14 mouse cellular contexts compared by ENCODE assay signal in genomic region chr3:105910519-105911190, GRCm38 (mm10). TPM values are rescaled to one million over a fixed set of nuclear protein-coding genes. Genes with fewer than 3 reads are reported as not detected.
DNase-seq lines count a peak whose midpoint lies in the region; ATAC-seq and TF ChIP-seq lines count a peak whose summit lies in the region.
"Had no signal": no experiment of that assay in that cellular context is flagged by ENCODE, and none has a peak within 500 bp of the region (broad histone marks: within the 10 kb centered on the region; RNA-seq: fewer than 3 reads in every experiment).

No protein-coding gene starts in this region.

- no peak for TF ChIP-seq POLR2A in bone marrow macrophage, adult 2 months (IDR thresholded peaks at IDR 0.05; ENCODE audit: borderline replicate concordance, low read depth, low read length)

- no peaks in the 10 kb centered on the region for H3K27me3 ChIP-seq in liver, postnatal 0 days (ENCODE audit: insufficient read depth, low read length)
- H3K27me3 ChIP-seq in liver, embryonic 11.5 days (replicated peaks; ENCODE audit: control insufficient read depth, insufficient read depth, low read length) = no peaks in the 10 kb centered on the region
- no peaks in the 10 kb centered on the region for H3K27me3 ChIP-seq in midbrain, postnatal 0 days (ENCODE audit: insufficient read depth, low read length)
- H3K27me3 ChIP-seq in intestine, embryonic 16.5 days (replicated peaks; ENCODE audit: control insufficient read depth, insufficient read depth, low read length) = no peaks in the 10 kb centered on the region

- no peak overlapping the region for H3K4me3 ChIP-seq in liver, postnatal 0 days (ENCODE audit: low read depth, low read length)
- H3K4me3 ChIP-seq in liver, embryonic 11.5 days (ENCODE audit: low read depth, low read length) = no peak overlapping the region
- peak overlapping the region; percentile 16; the same call in 1 of the 2 replicates for H3K4me3 ChIP-seq in bone marrow macrophage, adult 2 months (ENCODE audit: insufficient read depth, low read length)
- H3K4me3 ChIP-seq in midbrain, postnatal 0 days (ENCODE audit: low read depth, low read length) = no peak overlapping the region
- no peak overlapping the region for H3K4me3 ChIP-seq in intestine, embryonic 16.5 days (ENCODE audit: low read length)
- H3K4me3 ChIP-seq: hindbrain, embryonic 10.5 days had no signal

- no peak for TF ChIP-seq CTCF in liver, postnatal 0 days (IDR thresholded peaks at IDR 0.05; ENCODE audit: low read depth)
- TF ChIP-seq CTCF in bone marrow macrophage, adult 2 months (IDR thresholded peaks at IDR 0.05; ENCODE audit: low read depth, low read length) = no peak
- TF ChIP-seq CTCF in midbrain, postnatal 0 days (IDR thresholded peaks at IDR 0.05) = no peak

- H3K4me1 ChIP-seq in liver, postnatal 0 days (ENCODE audit: insufficient read depth) = peaks cover 26% of the 10 kb centered on the region
- peaks cover 23% of the 10 kb centered on the region for H3K4me1 ChIP-seq in liver, embryonic 11.5 days (replicated peaks; ENCODE audit: control insufficient read depth, insufficient read depth, low read length)
- H3K4me1 ChIP-seq in bone marrow macrophage, adult 2 months (ENCODE audit: control insufficient read depth, insufficient read depth, low read length) = peaks cover 37% of the 10 kb centered on the region
- no peaks in the 10 kb centered on the region for H3K4me1 ChIP-seq in midbrain, postnatal 0 days (ENCODE audit: insufficient read depth, low read length)
- no peaks in the 10 kb centered on the region for H3K4me1 ChIP-seq in intestine, embryonic 16.5 days (ENCODE audit: control insufficient read depth, insufficient read depth, low read length)

- H3K36me3 ChIP-seq in liver, postnatal 0 days (replicated peaks; ENCODE audit: insufficient read depth, low read length) = no peaks in the 10 kb centered on the region
- H3K36me3 ChIP-seq in liver, embryonic 11.5 days (ENCODE audit: control insufficient read depth, insufficient read depth, low read length) = no peaks in the 10 kb centered on the region
- no peaks in the 10 kb centered on the region for H3K36me3 ChIP-seq in midbrain, postnatal 0 days (ENCODE audit: insufficient read depth, low read length)
- no peaks in the 10 kb centered on the region for H3K36me3 ChIP-seq in intestine, embryonic 16.5 days (ENCODE audit: control insufficient read depth, insufficient read depth, low read length)
- H3K36me3 ChIP-seq: hindbrain, embryonic 10.5 days had no signal

- H3K9ac ChIP-seq in liver, postnatal 0 days (replicated peaks) = no peak overlapping the region
- H3K9ac ChIP-seq in liver, embryonic 11.5 days (ENCODE audit: low read depth, low read length) = no peak overlapping the region
- no peak overlapping the region for H3K9ac ChIP-seq in midbrain, postnatal 0 days (replicated peaks; ENCODE audit: low read length, poor library complexity, severe bottlenecking)
- H3K9ac ChIP-seq in intestine, embryonic 16.5 days (ENCODE audit: low read depth, low read length) = no peak overlapping the region
- H3K9ac ChIP-seq: liver, embryonic 14.5 days had no signal

- DNase-seq in liver, postnatal 0 days = peak; percentile 55
- DNase-seq in liver, embryonic 11.5 days (ENCODE audit: low spot score) = no peak
- DNase-seq in thymus, postnatal 36 days = peak; percentile 20 to 45
- no peak for DNase-seq in midbrain, postnatal 0 days (ENCODE audit: low spot score)
- DNase-seq in urinary bladder, adult 2 months (ENCODE audit: low spot score) = no peak
- DNase-seq: cerebellum, postnatal 36 days had no signal

- TF ChIP-seq EP300 in liver, postnatal 0 days (IDR thresholded peaks at IDR 0.05; ENCODE audit: low read depth) = no peak

- no peaks in the 10 kb centered on the region for H3K9me3 ChIP-seq in liver, postnatal 0 days (ENCODE audit: low read length)
- no peaks in the 10 kb centered on the region for H3K9me3 ChIP-seq in liver, embryonic 11.5 days (ENCODE audit: control insufficient read depth, low read length)
- no peaks in the 10 kb centered on the region for H3K9me3 ChIP-seq in midbrain, postnatal 0 days (ENCODE audit: low read length)
- no peaks in the 10 kb centered on the region for H3K9me3 ChIP-seq in intestine, embryonic 16.5 days (ENCODE audit: control insufficient read depth, low read length)
- H3K9me3 ChIP-seq: hindbrain, embryonic 10.5 days had no signal

- peak overlapping the region; percentile 23 for H3K27ac ChIP-seq in liver, postnatal 0 days (ENCODE audit: low read depth)
- no peak overlapping the region for H3K27ac ChIP-seq in liver, embryonic 11.5 days (ENCODE audit: low read depth, low read length)
- peak overlapping the region; percentile 48 for H3K27ac ChIP-seq in bone marrow macrophage, adult 2 months (ENCODE audit: insufficient read depth, low read depth, low read length)
- no peak overlapping the region for H3K27ac ChIP-seq in midbrain, postnatal 0 days (ENCODE audit: low read depth, low read length)
- no peak overlapping the region for H3K27ac ChIP-seq in intestine, embryonic 16.5 days (ENCODE audit: low read length)
- H3K27ac ChIP-seq: hindbrain, embryonic 10.5 days; liver, embryonic 14.5 days had no signal

- 44% methylated on average over 11 of the region's 11 CpGs for WGBS in liver, postnatal 0 days (ENCODE audit: insufficient replicate concordance)
- WGBS in liver, embryonic 11.5 days = 58% methylated on average over 11 of the region's 11 CpGs
- WGBS in midbrain, postnatal 0 days = 81% methylated on average over 11 of the region's 11 CpGs
- WGBS in intestine, embryonic 16.5 days = 79% methylated on average over 11 of the region's 11 CpGs

- peak overlapping the region; percentile 8 for H3K4me2 ChIP-seq in liver, postnatal 0 days (ENCODE audit: low read depth, low read length)
- no peak overlapping the region for H3K4me2 ChIP-seq in liver, embryonic 11.5 days
- no peak overlapping the region for H3K4me2 ChIP-seq in midbrain, postnatal 0 days (ENCODE audit: low read depth, low read length, poor library complexity, severe bottlenecking)
- H3K4me2 ChIP-seq in intestine, embryonic 16.5 days (ENCODE audit: low read depth, low read length) = no peak overlapping the region

- peak; percentile 79 for ATAC-seq in liver, postnatal 0 days
- no peak for ATAC-seq in liver, embryonic 11.5 days (replicated peaks; ENCODE audit: low FRiP score)
- peak; percentile 85 for ATAC-seq in megakaryocyte, adult 5-6 weeks (ENCODE audit: poor library complexity, severe bottlenecking)
- ATAC-seq in midbrain, postnatal 0 days (ENCODE audit: low FRiP score) = no peak
- no peak for ATAC-seq in intestine, embryonic 16.5 days

RNA-seq across cellular contexts. Expression of gene I830077J02Rik, which starts 21.8 kb away (rescaled TPM):
- 3.9 and 5.4 TPM in 2 replicates for polyA plus RNA-seq in liver, postnatal 0 days (2015; fragmentation: Nextera tagmentation; extraction: Ambion mirVana)
- 5.6 and 5.9 TPM in 2 replicates for polyA plus RNA-seq in liver, embryonic 11.5 days (2014; fragmentation: Nextera tagmentation; extraction: Ambion mirVana)
- 16.9 and 17.2 TPM in 2 replicates for polyA plus RNA-seq in bone marrow macrophage, adult 2 months (2012; ENCODE audit: insufficient read depth, insufficient read length, missing spikeins)
- 126 and 132 TPM in 2 replicates for total RNA-seq in megakaryocyte, adult 5-6 weeks (2015)
- total RNA-seq in megakaryocyte, adult 5-6 weeks (2017) = 71.5 and 74.6 TPM in 2 replicates
- 0.33 and 1.0 TPM in 2 replicates for total RNA-seq in midbrain, postnatal 0 days (2014; rRNA removed)
- polyA plus RNA-seq in midbrain, postnatal 0 days (2015; fragmentation: Nextera tagmentation; extraction: Ambion mirVana) = 0.25 and 0.40 TPM in 2 replicates
- 0.58 and 0.78 TPM in 2 replicates for polyA plus RNA-seq in urinary bladder, adult 2 months (2012; rRNA removed)
- polyA plus RNA-seq in intestine, embryonic 16.5 days (2015; fragmentation: Nextera tagmentation; extraction: Ambion mirVana) = 1.1 and 1.7 TPM in 2 replicates

RNA-seq across cellular contexts. Expression of gene Tmigd3, which starts 40.0 kb away (rescaled TPM):
- polyA plus RNA-seq in liver, postnatal 0 days (2015; fragmentation: Nextera tagmentation; extraction: Ambion mirVana) = 0.13 TPM in 1 of 2 replicates, not detected in the other
- polyA plus RNA-seq in liver, embryonic 11.5 days (2014; fragmentation: Nextera tagmentation; extraction: Ambion mirVana) = 0.26 and 0.27 TPM in 2 replicates
- 1.1 TPM in 1 of 2 replicates, not detected in the other for polyA plus RNA-seq in bone marrow macrophage, adult 2 months (2012; ENCODE audit: insufficient read depth, insufficient read length, missing spikeins)
- total RNA-seq in megakaryocyte, adult 5-6 weeks (2015) = 0.40 and 1.2 TPM in 2 replicates
- 2.1 and 5.8 TPM in 2 replicates for total RNA-seq in megakaryocyte, adult 5-6 weeks (2017)
- total RNA-seq in midbrain, postnatal 0 days (2014; rRNA removed) = not detected in 2 replicates
- not detected in 2 replicates for polyA plus RNA-seq in midbrain, postnatal 0 days (2015; fragmentation: Nextera tagmentation; extraction: Ambion mirVana)
- polyA plus RNA-seq in urinary bladder, adult 2 months (2012; rRNA removed) = 0.13 and 0.14 TPM in 2 replicates
- 0.79 and 0.89 TPM in 2 replicates for polyA plus RNA-seq in intestine, embryonic 16.5 days (2015; fragmentation: Nextera tagmentation; extraction: Ambion mirVana)
- total RNA-seq: left cerebral cortex, adult 8-10 months had no signal
- polyA plus RNA-seq: hindbrain, embryonic 10.5 days; kidney, embryonic 16.5 days; stomach, embryonic 14.5 days had no signal

RNA-seq across cellular contexts. Expression of gene Adora3, which starts 40.0 kb away (rescaled TPM):
- polyA plus RNA-seq in liver, postnatal 0 days (2015; fragmentation: Nextera tagmentation; extraction: Ambion mirVana) = 0.62 and 0.92 TPM in 2 replicates
- 0.36 and 0.92 TPM in 2 replicates for polyA plus RNA-seq in liver, embryonic 11.5 days (2014; fragmentation: Nextera tagmentation; extraction: Ambion mirVana)
- 2.6 and 2.7 TPM in 2 replicates for polyA plus RNA-seq in bone marrow macrophage, adult 2 months (2012; ENCODE audit: insufficient read depth, insufficient read length, missing spikeins)
- 12.7 and 15.0 TPM in 2 replicates for total RNA-seq in megakaryocyte, adult 5-6 weeks (2015)
- 6.4 and 6.5 TPM in 2 replicates for total RNA-seq in megakaryocyte, adult 5-6 weeks (2017)
- 0.66 and 0.77 TPM in 2 replicates for total RNA-seq in midbrain, postnatal 0 days (2014; rRNA removed)
- polyA plus RNA-seq in midbrain, postnatal 0 days (2015; fragmentation: Nextera tagmentation; extraction: Ambion mirVana) = 0.20 and 0.30 TPM in 2 replicates
- 0.41 and 0.53 TPM in 2 replicates for polyA plus RNA-seq in urinary bladder, adult 2 months (2012; rRNA removed)
- polyA plus RNA-seq in intestine, embryonic 16.5 days (2015; fragmentation: Nextera tagmentation; extraction: Ambion mirVana) = 0.36 and 0.72 TPM in 2 replicates
- polyA plus RNA-seq: kidney, embryonic 16.5 days had no signal

RNA-seq across cellular contexts. Expression of gene Wdr77, which starts 48.5 kb away (rescaled TPM):
- polyA plus RNA-seq in liver, postnatal 0 days (2015; fragmentation: Nextera tagmentation; extraction: Ambion mirVana) = 28.9 and 32.4 TPM in 2 replicates
- 154 and 167 TPM in 2 replicates for polyA plus RNA-seq in liver, embryonic 11.5 days (2014; fragmentation: Nextera tagmentation; extraction: Ambion mirVana)
- polyA plus RNA-seq in bone marrow macrophage, adult 2 months (2012; ENCODE audit: insufficient read depth, insufficient read length, missing spikeins) = 11.7 and 16.3 TPM in 2 replicates
- total RNA-seq in megakaryocyte, adult 5-6 weeks (2015) = 22.3 and 23.0 TPM in 2 replicates
- 11.8 and 14.0 TPM in 2 replicates for total RNA-seq in megakaryocyte, adult 5-6 weeks (2017)
- 56.4 and 65.1 TPM in 2 replicates for total RNA-seq in midbrain, postnatal 0 days (2014; rRNA removed)
- 87.9 and 88.1 TPM in 2 replicates for polyA plus RNA-seq in midbrain, postnatal 0 days (2015; fragmentation: Nextera tagmentation; extraction: Ambion mirVana)
- polyA plus RNA-seq in urinary bladder, adult 2 months (2012; rRNA removed) = 40.7 and 44.1 TPM in 2 replicates
- 106 and 118 TPM in 2 replicates for polyA plus RNA-seq in intestine, embryonic 16.5 days (2015; fragmentation: Nextera tagmentation; extraction: Ambion mirVana)

RNA-seq across cellular contexts. Expression of gene Atp5f1, which starts 49.2 kb away (rescaled TPM):
- 436 and 461 TPM in 2 replicates for polyA plus RNA-seq in liver, postnatal 0 days (2015; fragmentation: Nextera tagmentation; extraction: Ambion mirVana)
- 499 and 512 TPM in 2 replicates for polyA plus RNA-seq in liver, embryonic 11.5 days (2014; fragmentation: Nextera tagmentation; extraction: Ambion mirVana)
- 323 and 358 TPM in 2 replicates for polyA plus RNA-seq in bone marrow macrophage, adult 2 months (2012; ENCODE audit: insufficient read depth, insufficient read length, missing spikeins)
- total RNA-seq in megakaryocyte, adult 5-6 weeks (2015) = 442 and 475 TPM in 2 replicates
- total RNA-seq in megakaryocyte, adult 5-6 weeks (2017) = 501 and 520 TPM in 2 replicates
- 239 and 270 TPM in 2 replicates for total RNA-seq in midbrain, postnatal 0 days (2014; rRNA removed)
- 539 and 548 TPM in 2 replicates for polyA plus RNA-seq in midbrain, postnatal 0 days (2015; fragmentation: Nextera tagmentation; extraction: Ambion mirVana)
- 206 and 214 TPM in 2 replicates for polyA plus RNA-seq in urinary bladder, adult 2 months (2012; rRNA removed)
- 672 and 703 TPM in 2 replicates for polyA plus RNA-seq in intestine, embryonic 16.5 days (2015; fragmentation: Nextera tagmentation; extraction: Ambion mirVana)

Comparison
In these comparisons a context has a peak if more than half of its experiments do, and no peak if none do; other contexts are left out.
1. ATAC-seq: peak in liver, postnatal 0 days (single experiment) and megakaryocyte, adult 5-6 weeks (single experiment); none in liver, embryonic 11.5 days (single experiment), midbrain, postnatal 0 days (single experiment) and intestine, embryonic 16.5 days (single experiment).
2. DNase-seq: peak in liver, postnatal 0 days (single experiment) and thymus, postnatal 36 days (2 of 2); none in liver, embryonic 11.5 days (single experiment), midbrain, postnatal 0 days (single experiment) and urinary bladder, adult 2 months (single experiment).
3. H3K27ac ChIP-seq: peak in liver, postnatal 0 days (single experiment) and bone marrow macrophage, adult 2 months (single experiment); none in liver, embryonic 11.5 days (single experiment), midbrain, postnatal 0 days (single experiment) and intestine, embryonic 16.5 days (single experiment).